Mouse (Mus musculus): ENCODE measurements around the gene Stpg4. TPM values are rescaled to one million over a fixed set of nuclear protein-coding genes. Genes with fewer than 3 reads are reported as not detected.
A peak's percentile ranks its signal among the peaks of the same experiment; 100 is the strongest.

The Stpg4 gene
- polyA plus RNA-seq, 1 experiment from 2014 or later, result not detected

DNA sequence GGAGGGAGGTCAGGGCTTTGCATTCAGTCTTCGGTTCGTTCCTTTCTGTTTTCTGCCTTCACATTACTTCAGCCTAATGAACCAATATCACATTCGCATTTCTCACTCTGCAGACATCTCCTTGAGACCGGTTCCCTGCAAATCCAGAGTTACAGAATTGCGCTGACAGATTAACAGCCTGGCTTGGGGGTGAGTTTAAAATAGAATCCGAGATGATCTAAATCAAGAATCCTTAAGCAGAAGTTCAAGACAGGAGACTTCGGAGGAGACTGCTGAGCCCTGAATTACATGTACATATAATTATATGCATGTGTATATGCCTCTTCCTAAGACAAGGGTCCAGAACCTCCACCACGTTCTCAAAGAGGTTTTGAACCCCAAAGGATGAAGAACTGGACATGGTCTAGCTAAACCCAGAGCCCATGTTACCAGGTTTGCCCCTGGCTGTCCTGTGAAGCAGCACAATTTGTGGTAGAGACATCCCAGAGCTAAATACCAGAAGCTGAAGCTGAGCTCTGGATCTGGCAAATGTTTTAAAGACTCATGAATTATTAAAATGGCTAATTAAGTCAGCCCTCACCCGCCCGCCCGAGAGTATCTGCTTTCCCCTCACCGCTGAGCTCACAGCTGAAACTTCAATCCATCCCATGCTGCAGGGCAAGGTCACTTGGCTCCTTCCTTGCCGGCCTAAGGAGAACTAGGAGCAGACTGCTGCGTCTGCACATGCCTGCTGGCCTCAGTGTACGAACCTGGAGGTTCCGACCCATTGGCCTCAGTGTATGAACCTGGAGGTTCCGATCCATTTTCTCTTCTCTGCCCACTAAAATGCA is 33.3 kb upstream of the Stpg4 start:
- Histone ChIP-seq H3K4me2 (replicated peaks) (peak overlapping the region; percentile 23), H3K9me3 (no peaks in the 10 kb centered on the region), H3K4me1 (peaks cover 39% of the 10 kb centered on the region), H3K36me3 (no peaks in the 10 kb centered on the region), H3K27ac (replicated peaks) (peak overlapping the region; percentile 65), H3K9ac (replicated peaks) (peak overlapping the region; percentile 22; the same call in 1 of the 2 replicates), H3K4me3 (no peak overlapping the region), H3K27me3 (no peaks in the 10 kb centered on the region)
- peak; percentile 62 for ATAC-seq (replicated peaks)
- WGBS, result 18% methylated on average over 17 of the region's 17 CpGs

DNA sequence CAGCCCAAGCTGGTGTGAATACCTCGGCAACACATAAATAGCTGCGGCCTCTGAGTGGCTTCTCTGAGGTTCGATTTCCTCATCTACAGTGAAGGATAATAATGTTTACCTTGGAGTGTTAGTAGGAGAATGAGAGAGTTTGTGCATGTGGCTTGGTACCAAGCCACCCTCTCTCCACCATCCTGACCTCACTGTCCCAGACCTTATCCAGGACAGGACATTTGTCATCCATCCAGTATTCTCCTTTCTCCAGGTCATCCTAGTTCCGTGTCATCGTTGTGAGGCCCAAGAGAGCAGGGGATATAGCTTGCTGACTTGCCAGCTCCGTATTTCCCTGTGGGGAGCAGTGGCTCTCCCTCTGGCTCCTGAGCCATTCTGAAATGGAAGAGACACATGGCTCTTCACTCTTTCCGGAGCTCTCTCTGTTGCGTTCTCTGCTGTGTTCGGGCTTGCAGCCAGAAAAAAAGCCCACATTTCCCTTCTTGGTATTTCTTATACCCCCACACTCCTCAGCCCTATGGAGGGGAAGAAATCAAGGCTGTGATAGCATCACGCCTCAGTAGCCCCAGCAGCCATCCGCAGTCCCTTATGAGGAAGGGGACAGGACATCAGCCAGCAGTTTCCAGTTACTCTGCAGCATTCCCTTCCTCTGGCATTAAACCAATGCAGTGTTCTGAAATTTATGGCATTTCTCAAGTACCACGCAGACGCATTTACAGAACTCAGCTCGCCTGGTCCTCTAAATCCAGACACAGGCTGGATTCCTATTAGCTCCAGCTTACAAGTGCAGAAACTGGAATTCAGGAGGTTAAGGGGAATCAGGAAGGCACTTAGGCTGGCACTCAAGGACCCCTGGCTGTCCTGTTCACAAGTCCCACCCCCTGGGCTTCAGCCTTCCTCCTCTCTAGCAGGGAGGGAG is 32.5 kb upstream of the Stpg4 start:
- peak overlapping the region; percentile 65 for H3K27ac ChIP-seq (replicated peaks)
- ATAC-seq (replicated peaks), result peak; percentile 49
- H3K4me2 ChIP-seq (replicated peaks), result peak overlapping the region; percentile 23
- H3K36me3 ChIP-seq, result no peaks in the 10 kb centered on the region
- no peaks in the 10 kb centered on the region for H3K9me3 ChIP-seq
- WGBS, result 18% methylated on average over 14 of the region's 14 CpGs
- H3K4me1 ChIP-seq, result peaks cover 39% of the 10 kb centered on the region
- no peak overlapping the region for H3K4me3 ChIP-seq
- H3K27me3 ChIP-seq, result no peaks in the 10 kb centered on the region
- peak overlapping the region; percentile 22 for H3K9ac ChIP-seq (replicated peaks)

GRCm38 (mm10) chr17:87458911-87459749 is 31.6 kb upstream of the Stpg4 start:
- Histone ChIP-seq H3K4me1 (peaks cover 39% of the 10 kb centered on the region), H3K4me3 (no peak overlapping the region), H3K36me3 (no peaks in the 10 kb centered on the region), H3K27ac (replicated peaks) (peak overlapping the region; percentile 38; the same call in 1 of the 2 replicates), H3K4me2 (replicated peaks) (no peak overlapping the region), H3K9ac (replicated peaks) (no peak overlapping the region), H3K9me3 (no peaks in the 10 kb centered on the region), H3K27me3 (no peaks in the 10 kb centered on the region)
- 17% methylated on average over 13 of the region's 17 CpGs for WGBS
- ATAC-seq (replicated peaks), result peak; percentile 33; the same call in 1 of the 2 replicates

GRCm38 (mm10) chr17:87457961-87458360 is 30.4 kb upstream of the Stpg4 start:
- peaks cover 39% of the 10 kb centered on the region for H3K4me1 ChIP-seq
- H3K27ac ChIP-seq (replicated peaks), result no peak overlapping the region
- H3K9me3 ChIP-seq, result no peaks in the 10 kb centered on the region
- H3K36me3 ChIP-seq, result no peaks in the 10 kb centered on the region
- 78% methylated on average over 7 of the region's 7 CpGs for WGBS
- no peak for ATAC-seq (replicated peaks)
- no peaks in the 10 kb centered on the region for H3K27me3 ChIP-seq
- H3K4me2 ChIP-seq (replicated peaks), result no peak overlapping the region
- no peak overlapping the region for H3K9ac ChIP-seq (replicated peaks)
- H3K4me3 ChIP-seq, result no peak overlapping the region

- no peak for ATAC-seq (replicated peaks)
- WGBS, result 87% methylated on average over 3 of the region's 3 CpGs
- H3K36me3 ChIP-seq, result no peaks in the 10 kb centered on the region
Observed at GRCm38 (mm10) chr17:87454121-87454520, 26.6 kb upstream of the Stpg4 start.

GRCm38 (mm10) chr17:87453336-87453735 is 25.8 kb upstream of the Stpg4 start:
- no peaks in the 10 kb centered on the region for H3K36me3 ChIP-seq
- peaks cover 7% of the 10 kb centered on the region for H3K4me1 ChIP-seq
- no peaks in the 10 kb centered on the region for H3K27me3 ChIP-seq
- 87% methylated on average over 7 of the region's 7 CpGs for WGBS
- no peak overlapping the region for H3K4me3 ChIP-seq
- H3K9ac ChIP-seq (replicated peaks), result no peak overlapping the region
- ATAC-seq (replicated peaks), result no peak
- no peak overlapping the region for H3K4me2 ChIP-seq (replicated peaks)
- no peaks in the 10 kb centered on the region for H3K9me3 ChIP-seq
- H3K27ac ChIP-seq (replicated peaks), result no peak overlapping the region

More at GRCm38 (mm10) chr17:87454121-87454520, 26.6 kb upstream of the Stpg4 start:
- no peak overlapping the region for H3K4me2 ChIP-seq (replicated peaks)
- H3K4me1 ChIP-seq, result peaks cover 15% of the 10 kb centered on the region
- H3K9ac ChIP-seq (replicated peaks), result no peak overlapping the region
- no peaks in the 10 kb centered on the region for H3K9me3 ChIP-seq
- H3K27me3 ChIP-seq, result no peaks in the 10 kb centered on the region
- H3K4me3 ChIP-seq, result no peak overlapping the region
- H3K27ac ChIP-seq (replicated peaks), result no peak overlapping the region

DNA sequence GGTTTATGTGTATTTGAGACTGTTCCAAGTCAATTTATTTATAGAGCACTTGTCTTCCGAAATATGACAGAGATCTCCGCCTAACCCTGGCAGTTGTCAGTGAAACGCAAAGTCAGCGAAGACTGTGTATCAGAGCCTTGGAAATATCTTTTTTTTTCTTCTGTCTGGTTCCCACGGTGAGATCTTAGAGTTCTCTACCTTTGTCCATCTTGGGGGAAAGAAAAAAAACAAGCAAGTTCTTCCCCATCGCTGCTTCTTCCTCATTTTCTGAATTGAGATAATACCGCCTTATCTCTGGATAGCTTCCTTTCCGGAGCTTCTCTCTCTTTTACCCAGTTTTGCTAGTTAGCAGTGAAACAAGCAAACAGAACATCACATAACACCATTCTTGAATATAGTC is 21.3 kb upstream of the Stpg4 start:
- Histone ChIP-seq H3K36me3 (no peaks in the 10 kb centered on the region), H3K4me1 (peaks cover 19% of the 10 kb centered on the region), H3K4me3 (no peak overlapping the region), H3K4me2 (replicated peaks) (no peak overlapping the region), H3K9me3 (no peaks in the 10 kb centered on the region), H3K27me3 (no peaks in the 10 kb centered on the region), H3K9ac (replicated peaks) (no peak overlapping the region), H3K27ac (replicated peaks) (no peak overlapping the region)
- 89% methylated on average over 8 of the region's 8 CpGs for WGBS
- no peak for ATAC-seq (replicated peaks)

GRCm38 (mm10) chr17:87448339-87448738 is 20.8 kb upstream of the Stpg4 start:
- no peak overlapping the region for H3K9ac ChIP-seq (replicated peaks)
- H3K4me2 ChIP-seq (replicated peaks), result no peak overlapping the region
- no peaks in the 10 kb centered on the region for H3K9me3 ChIP-seq
- H3K27me3 ChIP-seq, result no peaks in the 10 kb centered on the region
- WGBS, result 73% methylated on average over 9 of the region's 9 CpGs
- no peaks in the 10 kb centered on the region for H3K36me3 ChIP-seq
- no peak overlapping the region for H3K4me3 ChIP-seq
- ATAC-seq (replicated peaks), result no peak
- peaks cover 25% of the 10 kb centered on the region for H3K4me1 ChIP-seq
- H3K27ac ChIP-seq (replicated peaks), result no peak overlapping the region

- peak overlapping the region; percentile 99 for H3K27ac ChIP-seq (replicated peaks)
- ATAC-seq (replicated peaks), result no peak
- 23% methylated on average over 12 of the region's 12 CpGs for WGBS
- H3K9ac ChIP-seq (replicated peaks), result peak overlapping the region; percentile 100
- peak overlapping the region; percentile 58 for H3K4me2 ChIP-seq (replicated peaks)
- no peaks in the 10 kb centered on the region for H3K9me3 ChIP-seq
- H3K4me1 ChIP-seq, result peaks cover 31% of the 10 kb centered on the region
- no peaks in the 10 kb centered on the region for H3K27me3 ChIP-seq
- H3K36me3 ChIP-seq, result no peaks in the 10 kb centered on the region
- peak overlapping the region; percentile 96 for H3K4me3 ChIP-seq
Observed at GRCm38 (mm10) chr17:87447612-87448200, 20.2 kb upstream of the Stpg4 start.

DNA sequence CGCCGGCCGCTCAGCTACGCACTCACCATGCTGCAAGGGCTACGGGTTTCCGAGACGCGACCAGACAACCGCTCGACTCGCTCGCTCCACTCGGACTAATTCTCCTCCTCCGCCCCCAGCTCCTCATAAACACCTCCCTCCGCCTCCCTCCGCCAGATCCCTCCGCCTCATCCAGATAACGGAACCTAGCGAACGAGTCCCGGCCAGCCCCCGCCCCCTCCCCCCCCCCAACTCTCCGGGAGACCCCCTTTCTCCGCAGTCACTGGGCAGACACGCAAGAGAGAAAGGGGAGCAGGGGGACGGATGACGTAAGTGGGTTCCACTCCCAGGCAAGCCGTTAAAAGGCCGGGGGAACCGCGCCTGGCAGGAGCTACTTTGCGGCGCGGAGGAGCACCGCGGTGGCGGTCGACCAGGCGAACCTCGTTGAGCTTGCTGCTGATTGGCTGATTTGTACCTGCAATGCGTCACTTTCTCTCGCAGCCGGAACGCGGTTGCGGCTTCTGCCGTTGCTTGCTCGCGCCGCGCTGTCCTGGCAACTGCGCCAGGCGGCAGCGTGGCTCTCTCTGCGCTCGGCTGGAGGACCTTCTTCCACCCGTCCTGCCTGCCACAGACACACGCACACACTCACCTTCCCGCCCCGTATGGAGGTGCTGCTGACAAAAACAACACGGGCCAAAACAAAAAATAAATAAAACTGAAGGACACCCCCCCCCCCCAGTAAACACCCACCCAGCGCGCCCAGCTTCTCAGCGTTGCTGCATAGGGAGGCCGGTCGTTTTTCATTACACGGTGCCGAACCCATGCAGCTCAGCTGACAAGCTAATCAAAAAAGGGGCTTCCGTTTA is 19.4 kb upstream of the Stpg4 start, which contains the start of gene Calm2:
Calm2 (minus strand) TSS at position 169 of the 845 bp plus-strand sequence.
- under 1% methylated on average over 68 of the region's 69 CpGs for WGBS
- H3K4me1 ChIP-seq, result peaks cover 37% of the 10 kb centered on the region
- H3K4me2 ChIP-seq (replicated peaks), result peak within 1 kb of the TSS; percentile 70
- peak within 1 kb of the TSS; percentile 100 for H3K9ac ChIP-seq (replicated peaks)
- H3K27me3 ChIP-seq, result no peaks in the 10 kb centered on the region
- H3K36me3 ChIP-seq, result no peaks in the 10 kb centered on the region
- peak; percentile 90 for ATAC-seq (replicated peaks)
- peak within 1 kb of the TSS; percentile 96 for H3K4me3 ChIP-seq
- no peaks in the 10 kb centered on the region for H3K9me3 ChIP-seq
- peak within 1 kb of the TSS; percentile 99 for H3K27ac ChIP-seq (replicated peaks)

Measured in forebrain, embryonic 15.5 days (tissue).